Mouse (Mus musculus) B cell, adult 67 days (primary cell): Measurements from ENCODE around the gene Kif1a. TPM values are rescaled to one million over a fixed set of nuclear protein-coding genes. Genes with fewer than 3 reads are reported as not detected.

ENCODE experiments used
- total RNA-seq, 2 experiments: library from RNA; stranded (reverse); gene quantifications; 4 replicates each; pipeline ENCODE4 v1.2.4; 2023

The Kif1a gene
- not detected for total RNA-seq

GRCm38 (mm10) chr1:93101571-93102061 is at the start of gene Kif1a:
Kif1a (minus strand) TSS chr1:93101951.

DNA sequence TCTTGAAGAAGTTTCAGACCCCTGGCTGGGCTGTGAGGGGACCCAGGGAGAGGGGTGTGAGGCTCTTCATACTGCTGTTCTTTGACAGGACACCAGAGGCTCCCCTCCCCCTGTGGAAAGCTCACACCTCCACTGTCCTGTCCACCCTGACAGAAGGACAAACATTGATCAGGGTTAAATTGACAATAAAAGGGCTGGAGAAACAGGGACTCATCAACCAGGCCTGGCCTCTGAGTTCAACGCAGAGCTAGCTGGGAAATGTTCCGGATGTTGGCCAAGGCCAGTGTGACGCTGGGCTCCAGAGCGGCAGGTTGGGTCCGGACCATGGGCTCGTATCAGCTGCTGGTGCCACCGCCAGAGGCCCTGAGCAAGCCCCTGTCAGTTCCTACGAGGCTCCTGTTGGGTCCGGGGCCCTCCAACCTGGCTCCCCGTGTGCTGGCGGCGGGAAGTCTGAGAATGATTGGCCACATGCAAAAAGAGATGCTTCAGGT is 33.3 kb upstream of the Kif1a start, which contains the start of gene Agxt:
Gene Agxt (plus strand): TSS at position 205 of the 491 bp plus-strand sequence.

GRCm38 (mm10) chr1:93006061-93006460 is 95.7 kb downstream of the Kif1a start, which contains the start of gene Aqp12:
Aqp12 (plus strand) TSS chr1:93006334.

Other genes starting within 250 kb of the Kif1a start
- gene Ankmy1, start 199.0 kb downstream of the Kif1a start, total RNA-seq, result under 1 TPM; 0.36 to 0.52 TPM
- 1 to 10 TPM; 5.1 to 7.4 TPM for gene Dusp28, start 195.0 kb downstream of the Kif1a start, total RNA-seq
- 100 to 1,000 TPM; 109 to 110 TPM for gene Rnpepl1, start 191.2 kb downstream of the Kif1a start, total RNA-seq
- 10 to 100 TPM; 27.0 to 30.9 TPM for gene Capn10, start 167.6 kb downstream of the Kif1a start, total RNA-seq
- gene Gpr35, start 151.1 kb downstream of the Kif1a start, total RNA-seq, result 1 to 10 TPM in 1 of 2 experiments, under 1 TPM in 1; 0.74 to 2.2 TPM
- gene Aqp12, start 95.6 kb downstream of the Kif1a start, total RNA-seq, result not detected
- not detected for gene Agxt, start 33.3 kb upstream of the Kif1a start, total RNA-seq
- gene 2310007B03Rik, start 59.0 kb upstream of the Kif1a start, total RNA-seq, result not detected
- gene Crocc2, start 66.8 kb upstream of the Kif1a start, total RNA-seq, result not detected
- gene Sned1, start 133.9 kb upstream of the Kif1a start, total RNA-seq, result 1 to 10 TPM in 1 of 2 experiments, under 1 TPM in 1; 0.61 to 1.0 TPM
- 10 to 100 TPM; 18.1 to 25.9 TPM for gene Mterf4, start 204.0 kb upstream of the Kif1a start, total RNA-seq
- gene Ppp1r7, start 240.9 kb upstream of the Kif1a start, total RNA-seq, result 10 to 100 TPM; 22.9 to 29.8 TPM
- gene Pask, start 241.5 kb upstream of the Kif1a start, total RNA-seq, result 1 to 10 TPM; 2.0 to 2.3 TPM